Mouse (Mus musculus): ENCODE measurements around the gene St13. TPM values are rescaled to one million over a fixed set of nuclear protein-coding genes. Genes with fewer than 3 reads are reported as not detected.

The St13 gene
- total RNA-seq, 2 experiments from 2014 or later = 98.6 to 99.5 TPM

- no peak for DNase-seq
- intact Hi-C loops (cut with DNase I) = no loop called here
Measured at GRCm38 (mm10) chr15:81329721-81330369, 70.0 kb downstream of the St13 start.

GRCm38 (mm10) chr15:81327501-81327900, 72.4 kb downstream of the St13 start:
- DNase-seq = no peak
- intact Hi-C loops (cut with DNase I) = no loop called here

DNA sequence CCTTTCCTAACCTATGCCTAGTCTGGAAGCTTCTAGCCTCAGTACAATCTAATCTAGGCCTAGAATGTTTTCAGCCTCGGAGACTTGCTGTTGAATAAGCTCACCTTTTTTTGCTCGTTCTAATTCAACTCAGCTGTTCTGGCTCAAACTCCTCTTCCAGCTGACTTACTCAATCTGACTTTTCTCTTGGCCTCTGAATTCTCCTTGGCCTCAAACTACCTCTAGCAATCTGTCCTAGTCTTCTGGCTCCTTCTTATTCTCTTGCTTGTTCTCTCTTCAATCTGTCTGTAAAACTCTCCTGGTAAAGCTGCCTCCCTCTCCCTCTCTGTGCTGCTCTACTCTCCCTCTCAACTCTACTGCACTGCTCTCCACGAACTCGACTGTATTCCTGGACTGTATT, 74.9 kb downstream of the St13 start:
- intact Hi-C loops (cut with DNase I) = no loop called here
- no peak for DNase-seq

DNA sequence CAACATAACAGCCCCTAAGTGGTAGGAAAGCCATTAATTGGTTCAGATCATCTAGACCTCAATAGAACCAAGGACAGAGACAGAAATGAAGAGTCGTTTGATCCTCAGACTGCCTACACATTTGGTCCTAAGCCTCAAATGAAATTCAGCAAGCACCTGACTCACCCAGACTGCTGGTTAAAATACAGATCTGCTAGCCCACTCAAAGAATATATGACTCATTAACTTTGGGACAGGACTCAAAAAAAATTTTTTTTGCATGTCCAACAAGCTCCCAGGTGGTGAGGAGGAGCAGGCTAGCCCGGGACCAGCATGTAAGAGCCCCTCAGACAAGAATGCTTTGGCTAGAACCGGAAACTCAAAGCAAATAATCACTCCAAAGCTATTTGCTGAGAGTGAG, 79.7 kb downstream of the St13 start:
- intact Hi-C loops (cut with DNase I) = no loop called here
- DNase-seq = no peak

DNA sequence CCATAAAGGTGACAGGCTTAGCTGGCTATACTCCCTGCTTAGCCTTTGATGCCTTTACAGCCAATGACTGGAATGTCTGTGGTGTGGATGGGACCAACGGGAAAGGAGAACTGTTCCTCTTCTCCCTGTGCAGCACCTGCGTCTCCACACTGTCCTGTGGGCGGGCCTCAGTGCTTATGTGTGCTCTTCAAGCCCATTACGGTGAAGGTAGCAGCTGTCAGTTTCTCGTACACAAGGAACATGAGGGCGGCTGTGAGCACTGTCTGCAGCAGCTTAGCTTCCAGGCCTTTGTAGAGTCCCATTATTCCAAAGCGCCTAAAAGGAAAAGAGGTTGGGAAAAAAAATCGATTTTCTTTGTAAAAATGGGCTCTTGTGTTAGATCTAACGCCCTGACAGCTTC, 80.4 kb downstream of the St13 start:
- intact Hi-C loops (cut with DNase I) = no loop called here
- DNase-seq = no peak

DNA sequence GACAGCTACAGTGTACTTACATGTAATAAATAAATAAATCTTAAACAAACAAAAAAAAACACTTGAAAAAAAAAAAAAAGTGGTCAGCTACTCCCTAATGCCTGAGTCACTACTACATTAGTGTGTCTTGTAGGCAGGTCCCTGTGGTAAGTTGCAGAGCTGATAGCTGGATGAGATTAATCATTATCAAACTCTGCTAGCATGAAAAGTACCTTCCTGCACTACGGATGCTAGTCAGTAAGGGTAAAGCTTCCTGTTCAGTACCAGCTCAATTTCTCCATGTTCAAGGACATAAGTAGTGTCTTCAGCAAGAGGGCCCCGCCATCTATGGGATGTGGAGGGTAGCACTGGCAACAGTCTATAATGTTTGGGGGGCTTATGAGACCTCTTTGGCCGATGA, 85.9 kb downstream of the St13 start:
- intact Hi-C loops (cut with DNase I) = no loop called here
- DNase-seq = no peak

Other genes with a start within 250 kb of the St13 start
- 10 to 100 TPM in 1 of 2 experiments, 1 to 10 TPM in 1; 8.0 to 11.1 TPM for gene Mrtfa, start 209.3 kb downstream of the St13 start, total RNA-seq (2021)
- not detected for gene Mchr1, start 164.6 kb downstream of the St13 start, total RNA-seq (2021)
- 10 to 100 TPM; 15.7 to 18.0 TPM for gene Slc25a17, start 39.3 kb downstream of the St13 start, total RNA-seq (2021)
- gene Xpnpep3, start 61 bp upstream of the St13 start, total RNA-seq (2021) = 10 to 100 TPM; 13.3 TPM
- not detected for gene Dnajb7, start 8.2 kb upstream of the St13 start, total RNA-seq (2021)
- gene Rbx1, start 66.2 kb upstream of the St13 start, total RNA-seq (2021) = 100 to 1,000 TPM; 115 to 118 TPM
- gene Ep300, start 185.3 kb upstream of the St13 start, total RNA-seq (2021) = 10 to 100 TPM; 45.4 to 55.0 TPM